Mouse (Mus musculus): ENCODE measurements around the gene Actrt2.

Gene Actrt2

GRCm38 (mm10) chr4:154638320-154638886, 29.3 kb downstream of the Actrt2 start:
- DNase-seq (ENCODE audit: inconsistent ontology term): no peak

- DNase-seq (ENCODE audit: inconsistent ontology term): no peak
Observed at GRCm38 (mm10) chr4:154637468-154638319, 30.0 kb downstream of the Actrt2 start.

- peak; percentile 54 for DNase-seq (ENCODE audit: inconsistent ontology term)
Observed at GRCm38 (mm10) chr4:154636721-154637311, 30.9 kb downstream of the Actrt2 start, which contains the start of gene Prdm16. Gene Prdm16 (minus strand): TSS chr4:154636873.

GRCm38 (mm10) chr4:154636053-154636433, 31.6 kb downstream of the Actrt2 start:
- DNase-seq (ENCODE audit: inconsistent ontology term): no peak

- peak; percentile 83 for DNase-seq (ENCODE audit: inconsistent ontology term)
Observed at GRCm38 (mm10) chr4:154635241-154636052, 32.2 kb downstream of the Actrt2 start.

GRCm38 (mm10) chr4:154634470-154635240, 33.0 kb downstream of the Actrt2 start:
- DNase-seq (ENCODE audit: inconsistent ontology term): no peak

- no peak for DNase-seq (ENCODE audit: inconsistent ontology term)
Observed at GRCm38 (mm10) chr4:154634001-154634400, 33.7 kb downstream of the Actrt2 start.

- DNase-seq (ENCODE audit: inconsistent ontology term): peak; percentile 16
Observed at GRCm38 (mm10) chr4:154632800-154633764, 34.6 kb downstream of the Actrt2 start.

- DNase-seq (ENCODE audit: inconsistent ontology term): no peak
Observed at GRCm38 (mm10) chr4:154630763-154631162, 36.9 kb downstream of the Actrt2 start.

- no peak for DNase-seq (ENCODE audit: inconsistent ontology term)
Observed at GRCm38 (mm10) chr4:154627419-154628142, 40.1 kb downstream of the Actrt2 start.

GRCm38 (mm10) chr4:154626282-154626681, 41.4 kb downstream of the Actrt2 start:
- DNase-seq (ENCODE audit: inconsistent ontology term): no peak

GRCm38 (mm10) chr4:154625710-154626109, 42.0 kb downstream of the Actrt2 start:
- no peak for DNase-seq (ENCODE audit: inconsistent ontology term)

GRCm38 (mm10) chr4:154623241-154623640, 44.4 kb downstream of the Actrt2 start:
- no peak for DNase-seq (ENCODE audit: inconsistent ontology term)

GRCm38 (mm10) chr4:154622521-154622920, 45.1 kb downstream of the Actrt2 start:
- no peak for DNase-seq (ENCODE audit: inconsistent ontology term)

Data from Muller cell, postnatal 12 days (primary cell).